Mouse (Mus musculus): ENCODE results near the gene Wdr82.

GRCm38 (mm10) chr9:106167241-106167640, 3.5 kb upstream of the Wdr82 start:
- TF ChIP-seq CTCF (IDR thresholded peaks at IDR 0.05) = no peak
- TF ChIP-seq EP300 (IDR thresholded peaks at IDR 0.05; ENCODE audit: insufficient read depth, low read depth, low read length) = no peak

All from heart, adult 2 months (tissue).